Mouse (Mus musculus) lung, adult 10 weeks (tissue): ENCODE results near the gene Lcn2. TPM values are rescaled to one million over a fixed set of nuclear protein-coding genes. Genes with fewer than 3 reads are reported as not detected.

ENCODE experiments used
- polyA plus RNA-seq: library from polyadenylated mRNA; stranded (reverse); fragments of 350-450 nt; fragmentation: Illumina TruSeq; extraction: RNeasy Lipid Tissue Mini Kit (QIAGEN cat#74804); gene quantifications from one replicate; pipeline ENCODE4 v1.2.3, GENCODE M21; 2014; ENCODE audit warnings: low read depth, low replicate concordance; ENCODE audit not compliant: insufficient read depth

Lcn2 gene
- polyA plus RNA-seq: 253 TPM

GRCm38 (mm10) chr2:32387706-32388490 is at the start of gene Lcn2:
TSS of gene Lcn2 (minus strand) at chr2:32388252.

GRCm38 (mm10) chr2:32395484-32395945 is 7.5 kb upstream of the Lcn2 start, which contains the start of gene Ptges2:
TSS of gene Ptges2 (plus strand) at chr2:32395896.

GRCm38 (mm10) chr2:32381775-32382223 is 6.3 kb downstream of the Lcn2 start, which contains the start of gene 1110008P14Rik:
TSS of gene 1110008P14Rik (minus strand) at chr2:32381938.

GRCm38 (mm10) chr2:32353007-32353542 is 35.0 kb downstream of the Lcn2 start, which contains the start of gene Dnm1:
TSS of gene Dnm1 (minus strand) at chr2:32353338.

GRCm38 (mm10) chr2:32352151-32353006 is 35.7 kb downstream of the Lcn2 start, which contains the start of gene Ciz1:
TSS of gene Ciz1 (plus strand) at chr2:32352327.

Other genes with a start within 250 kb of the Lcn2 start
- gene Prrc2b, start 237.2 kb downstream of the Lcn2 start, polyA plus RNA-seq: 20.5 TPM
- gene Pomt1, start 151.7 kb downstream of the Lcn2 start, polyA plus RNA-seq: 5.7 TPM
- 37.9 TPM for gene Uck1, start 128.1 kb downstream of the Lcn2 start, polyA plus RNA-seq
- gene Golga2, start 100.9 kb downstream of the Lcn2 start, polyA plus RNA-seq: 22.7 TPM
- gene Swi5, start 100.2 kb downstream of the Lcn2 start, polyA plus RNA-seq: 323 TPM
- 21.7 TPM for gene Ciz1, start 35.9 kb downstream of the Lcn2 start, polyA plus RNA-seq
- gene Dnm1, start 34.9 kb downstream of the Lcn2 start, polyA plus RNA-seq: 7.7 TPM
- gene 1110008P14Rik, start 6.3 kb downstream of the Lcn2 start, polyA plus RNA-seq: 71.0 TPM
- 17.7 TPM for gene Ptges2, start 7.6 kb upstream of the Lcn2 start, polyA plus RNA-seq
- 1.9 TPM for gene Naif1, start 62.2 kb upstream of the Lcn2 start, polyA plus RNA-seq
- gene Slc25a25, start 63.2 kb upstream of the Lcn2 start, polyA plus RNA-seq: 16.3 TPM
- 10.6 TPM for gene Fam102a, start 147.1 kb upstream of the Lcn2 start, polyA plus RNA-seq
- 67.1 TPM for gene Dpm2, start 182.6 kb upstream of the Lcn2 start, polyA plus RNA-seq
- gene Pip5kl1, start 186.5 kb upstream of the Lcn2 start, polyA plus RNA-seq: not detected
- gene 9430097D07Rik, start 187.4 kb upstream of the Lcn2 start, polyA plus RNA-seq: not detected
- 13.3 TPM for gene St6galnac4, start 198.8 kb upstream of the Lcn2 start, polyA plus RNA-seq
- 21.6 TPM for gene St6galnac6, start 211.5 kb upstream of the Lcn2 start, polyA plus RNA-seq
- gene Ak1, start 233.5 kb upstream of the Lcn2 start, polyA plus RNA-seq: 24.5 TPM